Mouse (Mus musculus): Measurements from ENCODE around the gene Afap1. TPM values are rescaled to one million over a fixed set of nuclear protein-coding genes. Genes with fewer than 3 reads are reported as not detected.

Afap1 gene
- 10 to 100 TPM; 25.9 to 30.4 TPM for total RNA-seq (2021)
- long read RNA-seq, experiment 1, partial matches to known transcripts, result 2 of 3 reads
- long read RNA-seq, experiment 1, other reads (novel, unspliced or antisense), result 1 of 3 reads
- long read RNA-seq, experiment 2, full-length matches to known transcripts, result 4 of 9 reads
- long read RNA-seq, experiment 2, partial matches to known transcripts, result 2 of 9 reads
- long read RNA-seq, experiment 2, other reads (novel, unspliced or antisense), result 3 of 9 reads

DNA sequence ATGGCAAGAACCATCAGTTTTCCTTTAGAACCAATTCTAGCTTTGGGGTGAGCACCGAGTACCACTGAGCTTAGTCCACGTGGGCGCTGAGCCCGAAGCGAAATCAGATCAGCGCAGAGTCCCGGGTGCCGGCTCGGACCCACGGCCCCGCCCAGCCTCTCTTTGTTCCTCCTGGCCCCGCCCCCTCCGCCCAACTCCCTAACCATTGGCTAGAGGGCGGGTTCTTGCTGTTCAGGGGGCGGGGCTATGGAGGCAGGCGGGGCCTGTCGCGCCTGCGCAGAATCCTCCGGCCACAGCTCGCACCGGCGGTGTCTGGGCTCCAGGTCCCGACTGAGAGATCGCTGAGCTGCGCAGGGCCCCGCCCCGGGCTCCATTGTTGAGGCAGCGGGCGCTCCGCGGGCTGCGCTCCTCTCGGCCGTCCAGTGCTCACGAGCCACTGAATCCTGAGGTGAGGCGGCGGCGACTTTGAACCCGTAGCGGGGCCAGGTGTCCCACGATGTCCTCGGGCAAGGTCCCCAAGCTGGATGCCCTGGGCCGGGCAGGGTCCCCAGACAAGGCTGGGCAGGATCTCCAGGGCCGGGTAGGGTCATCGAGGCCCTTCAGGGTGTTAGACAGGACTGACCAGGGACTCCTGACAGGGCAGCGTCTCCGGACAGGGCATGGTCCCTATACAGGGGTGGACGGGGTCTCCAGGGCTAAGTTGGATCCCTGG is at the start of gene Afap1:
Gene Afap1, plus strand, starts transcription at position 227 of the 712 bp plus-strand sequence.
- Histone ChIP-seq H3K27ac (peak within 1 kb of the TSS; percentile 85), H3K4me3 (peak within 1 kb of the TSS; percentile 80)
- peak; percentile 99 for DNase-seq (ENCODE audit: low spot score in 2 of 2)
- TF ChIP-seq CTCF (conservative IDR thresholded peaks at IDR 0.05), result no peak

DNA sequence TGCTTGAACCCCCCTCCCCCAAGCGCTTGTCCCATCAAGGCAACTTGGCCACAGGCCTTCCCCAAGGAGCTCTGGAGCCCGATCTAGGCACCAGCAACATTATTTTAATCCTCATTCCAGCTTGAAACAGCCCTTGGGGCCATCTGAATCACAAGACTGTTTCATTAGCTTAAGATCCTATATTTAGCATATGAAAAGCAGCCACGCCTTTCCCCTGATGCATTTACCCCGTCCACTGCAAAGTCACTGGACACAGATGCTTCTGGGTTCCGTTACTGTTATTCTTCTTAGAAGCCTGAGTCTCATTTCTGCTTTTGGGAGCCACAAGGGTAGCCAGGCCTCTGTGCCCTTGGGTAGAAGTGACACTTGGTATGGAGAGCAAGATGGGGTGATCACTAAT is 41.6 kb upstream of the Afap1 start:
- Histone ChIP-seq H3K27ac (peak overlapping the region; percentile 43; the same call in 1 of the 2 replicates), H3K4me3 (no peak overlapping the region)
- DNase-seq (ENCODE audit: low spot score in 2 of 2), result no peak
- no peak for TF ChIP-seq CTCF (conservative IDR thresholded peaks at IDR 0.05)

DNA sequence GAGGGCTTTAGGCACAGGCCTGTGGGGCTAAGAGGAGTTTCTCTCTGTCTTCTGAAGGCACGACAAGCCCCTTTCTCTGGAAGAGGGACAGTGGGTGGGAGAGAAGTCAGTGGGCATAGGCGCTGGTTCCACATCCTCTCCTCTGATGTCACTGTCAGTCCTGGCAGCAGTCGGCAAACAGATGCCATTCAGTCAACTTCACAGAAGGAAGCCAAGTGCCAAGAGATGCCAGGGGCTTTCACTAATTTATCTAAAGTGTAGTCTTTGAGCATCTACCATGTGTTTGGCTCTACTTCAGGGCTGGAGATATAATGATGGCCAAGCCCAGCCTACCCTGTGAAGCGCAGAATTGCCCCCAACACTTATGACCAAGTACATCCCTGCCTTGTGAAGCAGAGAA is 39.7 kb upstream of the Afap1 start:
- Histone ChIP-seq H3K27ac (no peak overlapping the region), H3K4me3 (no peak overlapping the region)
- DNase-seq (ENCODE audit: low spot score in 2 of 2), result no peak
- no peak for TF ChIP-seq CTCF (conservative IDR thresholded peaks at IDR 0.05)

GRCm38 (mm10) chr5:35856245-35856644 is 36.9 kb upstream of the Afap1 start:
- no peak overlapping the region for H3K4me3 ChIP-seq
- no peak for TF ChIP-seq CTCF (conservative IDR thresholded peaks at IDR 0.05)
- peak in 1 of 2 experiments; percentile 55 for DNase-seq (ENCODE audit: low spot score in 2 of 2)
- H3K27ac ChIP-seq, result peak overlapping the region; percentile 81

DNA sequence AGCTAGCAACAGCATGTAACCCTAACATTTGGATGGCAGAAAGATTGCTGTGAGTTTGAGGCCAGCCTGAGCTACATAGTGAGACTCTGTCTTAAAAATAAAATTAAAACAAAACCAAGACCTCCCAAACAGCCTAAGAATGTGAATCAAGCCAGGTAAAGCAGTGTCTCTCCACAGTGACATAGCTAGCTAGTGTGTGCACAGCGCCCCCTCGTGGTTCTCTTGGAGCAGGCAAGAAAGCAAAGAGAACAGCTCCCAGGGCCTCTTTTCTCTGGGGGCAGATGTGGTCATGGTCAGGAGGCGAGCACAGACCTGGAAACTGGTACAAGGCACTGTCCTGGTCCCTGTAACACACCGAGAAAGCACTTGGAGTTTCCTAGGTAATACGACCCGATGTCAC is 35.0 kb upstream of the Afap1 start:
- peak; percentile 95 for TF ChIP-seq CTCF (conservative IDR thresholded peaks at IDR 0.05)
- peak; percentile 35 to 75 for DNase-seq (ENCODE audit: low spot score in 2 of 2)
- H3K4me3 ChIP-seq, result no peak overlapping the region
- no peak overlapping the region for H3K27ac ChIP-seq

DNA sequence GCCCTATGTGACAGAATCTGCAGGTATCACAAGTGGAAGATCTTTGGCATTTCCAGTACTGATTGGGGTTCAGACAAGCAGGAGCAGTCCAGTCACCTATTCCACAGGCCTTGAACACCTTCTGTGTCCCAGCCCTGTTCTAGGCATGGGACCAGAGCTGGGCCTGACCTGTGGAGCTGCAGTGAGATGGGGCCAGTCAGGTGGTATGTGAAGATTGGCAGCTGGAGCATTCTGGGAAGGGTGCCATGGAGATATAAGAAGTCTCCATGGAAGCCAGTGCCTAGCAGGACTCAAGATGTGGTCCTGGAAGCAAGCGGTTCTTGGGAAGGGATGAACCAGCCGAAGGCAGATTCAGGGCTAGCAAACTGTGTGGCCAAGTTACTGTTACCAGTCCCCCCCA is 31.7 kb upstream of the Afap1 start:
- no peak for DNase-seq (ENCODE audit: low spot score in 2 of 2)
- H3K4me3 ChIP-seq, result no peak overlapping the region
- no peak for TF ChIP-seq CTCF (conservative IDR thresholded peaks at IDR 0.05)
- no peak overlapping the region for H3K27ac ChIP-seq

DNA sequence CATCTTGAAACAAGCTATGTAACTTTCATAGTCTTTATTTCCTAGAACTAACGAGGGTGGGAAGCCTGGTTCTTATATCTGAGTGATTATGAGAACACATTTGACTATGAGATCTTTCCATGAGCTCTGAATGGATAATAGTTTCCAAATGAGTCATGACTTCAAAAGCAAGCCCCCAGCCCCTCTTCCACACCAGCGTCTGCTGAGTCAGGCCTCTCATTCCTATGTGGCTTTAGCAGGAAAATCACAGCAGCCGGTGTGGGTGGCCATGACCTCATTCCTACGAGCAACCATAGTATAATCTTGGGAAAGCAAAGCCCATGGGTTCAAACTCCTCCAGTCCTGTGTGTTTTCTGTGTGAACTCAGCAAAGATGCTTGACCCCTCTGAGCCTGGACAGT is 23.1 kb upstream of the Afap1 start:
- H3K4me3 ChIP-seq, result no peak overlapping the region
- no peak overlapping the region for H3K27ac ChIP-seq
- no peak for DNase-seq (ENCODE audit: low spot score in 2 of 2)
- TF ChIP-seq CTCF (conservative IDR thresholded peaks at IDR 0.05), result no peak

GRCm38 (mm10) chr5:35870408-35871012 is 22.6 kb upstream of the Afap1 start:
- no peak overlapping the region for H3K27ac ChIP-seq
- peak; percentile 69 to 75 for DNase-seq (ENCODE audit: low spot score in 2 of 2)
- H3K4me3 ChIP-seq, result no peak overlapping the region
- peak; percentile 93 for TF ChIP-seq CTCF (conservative IDR thresholded peaks at IDR 0.05)

DNA sequence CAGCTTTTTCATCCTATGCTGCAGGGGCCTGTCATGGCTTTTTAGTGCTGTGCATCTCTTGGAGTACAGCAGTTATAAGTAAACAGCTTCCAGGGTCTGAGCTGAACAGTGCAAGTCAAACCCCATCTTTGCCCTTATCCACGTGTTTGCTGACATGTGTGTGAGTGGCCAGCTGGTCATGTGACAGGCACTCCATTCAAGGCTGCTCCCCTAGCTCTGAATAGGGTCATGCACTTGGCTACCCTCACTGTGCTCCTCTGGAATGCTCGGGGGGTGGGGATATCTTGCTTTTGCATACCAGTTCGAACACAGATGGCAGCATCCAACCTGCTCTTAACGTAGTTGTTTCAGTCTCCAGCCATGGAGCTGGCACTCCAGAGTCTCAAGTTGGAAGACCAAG is 19.7 kb upstream of the Afap1 start:
- no peak overlapping the region for H3K4me3 ChIP-seq
- no peak for DNase-seq (ENCODE audit: low spot score in 2 of 2)
- H3K27ac ChIP-seq, result no peak overlapping the region
- TF ChIP-seq CTCF (conservative IDR thresholded peaks at IDR 0.05), result no peak

DNA sequence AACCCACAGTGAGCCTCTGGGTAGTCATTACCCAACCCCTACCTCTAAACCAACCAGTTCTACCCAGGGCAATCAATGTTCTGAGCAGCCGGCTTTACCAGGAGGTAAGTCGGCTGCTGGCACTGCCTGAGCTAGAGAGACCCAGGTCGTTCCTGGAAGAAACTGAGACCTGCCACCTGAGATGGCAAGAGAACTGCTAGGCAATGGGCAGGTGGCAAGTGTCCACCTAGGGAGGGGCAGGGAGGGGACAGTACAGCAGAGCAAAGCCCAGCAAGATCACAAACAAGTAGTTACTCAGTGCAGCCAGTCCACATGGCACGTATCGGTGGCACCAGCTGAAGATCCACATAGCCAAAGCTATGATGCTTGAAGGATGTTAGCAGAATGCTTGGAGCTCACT is 16.9 kb upstream of the Afap1 start:
- TF ChIP-seq CTCF (conservative IDR thresholded peaks at IDR 0.05), result no peak
- H3K27ac ChIP-seq, result no peak overlapping the region
- no peak for DNase-seq (ENCODE audit: low spot score in 2 of 2)
- no peak overlapping the region for H3K4me3 ChIP-seq

DNA sequence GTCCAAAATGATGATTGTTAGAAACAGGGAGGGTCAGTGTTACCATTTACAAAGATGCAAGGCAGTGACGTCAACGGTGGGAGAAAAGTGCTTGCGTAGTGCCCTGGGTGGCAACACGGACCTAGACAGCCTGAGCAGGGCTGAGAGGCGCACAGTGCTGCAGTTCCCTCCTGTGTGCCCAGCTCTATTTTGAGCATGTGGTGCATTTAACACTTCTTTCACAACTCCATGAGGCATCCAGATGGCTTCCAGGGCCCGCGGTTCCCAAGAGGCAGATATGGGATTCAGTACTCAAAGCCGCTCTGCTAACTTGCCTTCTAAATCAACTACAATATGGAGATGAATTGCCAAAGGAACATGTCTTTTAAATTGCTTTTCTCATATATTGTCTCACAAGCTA is 13.9 kb upstream of the Afap1 start:
- TF ChIP-seq CTCF (conservative IDR thresholded peaks at IDR 0.05), result no peak
- Histone ChIP-seq H3K4me3 (no peak overlapping the region), H3K27ac (peak overlapping the region; percentile 87)
- peak; percentile 79 to 84 for DNase-seq (ENCODE audit: low spot score in 2 of 2)

GRCm38 (mm10) chr5:35882391-35882790 is 10.7 kb upstream of the Afap1 start:
- TF ChIP-seq CTCF (conservative IDR thresholded peaks at IDR 0.05), result no peak
- Histone ChIP-seq H3K4me3 (no peak overlapping the region), H3K27ac (no peak overlapping the region)
- no peak for DNase-seq (ENCODE audit: low spot score in 2 of 2)

DNA sequence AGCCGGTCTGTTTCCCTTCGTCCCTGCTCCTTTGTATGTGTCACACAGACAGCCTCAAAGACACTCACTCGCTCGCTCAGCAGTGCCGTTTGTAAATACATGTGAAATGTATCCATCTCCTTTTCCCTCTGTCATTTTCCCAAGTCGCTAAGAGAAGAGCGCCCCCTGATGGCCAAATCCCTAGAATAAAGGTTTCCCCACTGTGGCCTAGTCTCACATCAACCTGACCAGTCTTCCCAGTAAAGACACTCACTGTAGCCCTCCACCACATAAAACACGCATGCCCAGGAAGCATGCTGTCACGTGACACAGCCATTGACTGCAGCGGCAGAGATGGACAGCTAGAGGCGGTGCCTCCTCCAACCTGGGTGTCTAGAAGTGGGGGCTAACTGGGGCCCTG is 8.9 kb upstream of the Afap1 start:
- H3K27ac ChIP-seq, result no peak overlapping the region
- H3K4me3 ChIP-seq, result no peak overlapping the region
- DNase-seq (ENCODE audit: low spot score in 2 of 2), result peak; percentile 54 to 66
- TF ChIP-seq CTCF (conservative IDR thresholded peaks at IDR 0.05), result peak; percentile 84
